Mouse (Mus musculus): ENCODE data around the gene P3h2. TPM values are rescaled to one million over a fixed set of nuclear protein-coding genes. Genes with fewer than 3 reads are reported as not detected.

Gene P3h2
- polyA plus RNA-seq, 2 experiments, result 8.4 to 14.6 TPM

- Histone ChIP-seq H3K36me3 (ENCODE audit: control insufficient read depth, insufficient read depth, low read length) (no peaks in the 10 kb centered on the region), H3K27ac (replicated peaks; ENCODE audit: low read depth, low read length) (no peak overlapping the region)
- 62% methylated on average over 10 of the region's 10 CpGs for WGBS
Measured at GRCm38 (mm10) chr16:26077246-26078099, 28.1 kb downstream of the P3h2 start.

DNA sequence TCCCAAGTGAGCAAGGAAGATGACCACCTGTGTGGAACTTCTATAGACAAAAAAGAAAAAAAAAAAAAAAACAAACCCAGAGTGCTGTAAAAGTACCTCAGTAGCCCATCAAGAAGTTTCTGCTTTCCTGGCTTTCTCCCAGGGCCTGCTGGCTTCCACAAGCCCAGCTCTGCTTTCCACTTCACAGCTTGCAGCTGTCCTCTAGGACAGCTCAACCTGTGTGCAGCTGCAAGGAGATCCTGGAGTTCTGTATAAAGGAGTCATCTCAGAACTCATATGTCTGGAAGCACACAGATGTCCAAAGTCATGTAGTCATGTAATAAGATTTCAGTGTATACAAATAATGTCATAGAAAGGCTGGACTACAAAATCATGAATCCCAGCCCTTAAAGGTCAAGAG lies 30.5 kb downstream of the P3h2 start:
- peaks cover 4% of the 10 kb centered on the region; the same call in 1 of the 2 replicates for H3K4me1 ChIP-seq (ENCODE audit: control insufficient read depth, insufficient read depth, low read length)
- no peak overlapping the region for H3K4me2 ChIP-seq (replicated peaks; ENCODE audit: low read depth, low read length, severe bottlenecking)
- H3K9ac ChIP-seq (ENCODE audit: low read depth, low read length, severe bottlenecking), result no peak overlapping the region
- no peaks in the 10 kb centered on the region for H3K27me3 ChIP-seq (ENCODE audit: control insufficient read depth, insufficient read depth, low read length)
- no peak overlapping the region for H3K4me3 ChIP-seq (replicated peaks; ENCODE audit: low read length)
- no peak for TF ChIP-seq POLR2A (IDR thresholded peaks at IDR 0.05; ENCODE audit: borderline replicate concordance, extremely low read depth, insufficient read depth, insufficient read length)
- DNase-seq (ENCODE audit: low spot score) (no peak), ATAC-seq (ENCODE audit: low FRiP score, low read depth) (no peak)
- no peaks in the 10 kb centered on the region for H3K36me3 ChIP-seq (ENCODE audit: control insufficient read depth, insufficient read depth, low read length)
- no peak overlapping the region for H3K27ac ChIP-seq (replicated peaks; ENCODE audit: low read depth, low read length)
- no peaks in the 10 kb centered on the region for H3K9me3 ChIP-seq (ENCODE audit: control insufficient read depth, low read length)

More at GRCm38 (mm10) chr16:26077246-26078099, 28.1 kb downstream of the P3h2 start:
- Histone ChIP-seq H3K9me3 (ENCODE audit: control insufficient read depth, low read length) (no peaks in the 10 kb centered on the region), H3K27me3 (ENCODE audit: control insufficient read depth, insufficient read depth, low read length) (no peaks in the 10 kb centered on the region), H3K4me3 (replicated peaks; ENCODE audit: low read length) (no peak overlapping the region), H3K4me2 (replicated peaks; ENCODE audit: low read depth, low read length, severe bottlenecking) (no peak overlapping the region), H3K9ac (ENCODE audit: low read depth, low read length, severe bottlenecking) (no peak overlapping the region), H3K4me1 (ENCODE audit: control insufficient read depth, insufficient read depth, low read length) (peaks cover 4% of the 10 kb centered on the region; the same call in 1 of the 2 replicates)
- ATAC-seq (ENCODE audit: low FRiP score, low read depth) (0 out of 2 replicates have a peak, but pooled peaks have one; percentile 44), DNase-seq (ENCODE audit: low spot score) (peak; percentile 21)
- TF ChIP-seq POLR2A (IDR thresholded peaks at IDR 0.05; ENCODE audit: borderline replicate concordance, extremely low read depth, insufficient read depth, insufficient read length), result no peak

- Histone ChIP-seq H3K4me1 (ENCODE audit: control insufficient read depth, insufficient read depth, low read length) (no peaks in the 10 kb centered on the region), H3K36me3 (ENCODE audit: control insufficient read depth, insufficient read depth, low read length) (no peaks in the 10 kb centered on the region), H3K4me2 (replicated peaks; ENCODE audit: low read depth, low read length, severe bottlenecking) (no peak overlapping the region), H3K4me3 (replicated peaks; ENCODE audit: low read length) (no peak overlapping the region), H3K9me3 (ENCODE audit: control insufficient read depth, low read length) (no peaks in the 10 kb centered on the region), H3K9ac (ENCODE audit: low read depth, low read length, severe bottlenecking) (no peak overlapping the region), H3K27me3 (ENCODE audit: control insufficient read depth, insufficient read depth, low read length) (no peaks in the 10 kb centered on the region), H3K27ac (replicated peaks; ENCODE audit: low read depth, low read length) (no peak overlapping the region)
- DNase-seq (ENCODE audit: low spot score), result no peak
- 85% methylated on average over 3 of the region's 3 CpGs for WGBS
- no peak for TF ChIP-seq POLR2A (IDR thresholded peaks at IDR 0.05; ENCODE audit: borderline replicate concordance, extremely low read depth, insufficient read depth, insufficient read length)
- no peak for ATAC-seq (ENCODE audit: low FRiP score, low read depth)
Measured at GRCm38 (mm10) chr16:26070376-26070775, 35.2 kb downstream of the P3h2 start.

- no peak for TF ChIP-seq POLR2A (IDR thresholded peaks at IDR 0.05; ENCODE audit: borderline replicate concordance, extremely low read depth, insufficient read depth, insufficient read length)
- Histone ChIP-seq H3K9me3 (ENCODE audit: control insufficient read depth, low read length) (no peaks in the 10 kb centered on the region), H3K9ac (ENCODE audit: low read depth, low read length, severe bottlenecking) (no peak overlapping the region), H3K4me1 (ENCODE audit: control insufficient read depth, insufficient read depth, low read length) (no peaks in the 10 kb centered on the region), H3K4me3 (replicated peaks; ENCODE audit: low read length) (no peak overlapping the region), H3K27ac (replicated peaks; ENCODE audit: low read depth, low read length) (no peak overlapping the region), H3K4me2 (replicated peaks; ENCODE audit: low read depth, low read length, severe bottlenecking) (no peak overlapping the region), H3K27me3 (ENCODE audit: control insufficient read depth, insufficient read depth, low read length) (no peaks in the 10 kb centered on the region), H3K36me3 (ENCODE audit: control insufficient read depth, insufficient read depth, low read length) (no peaks in the 10 kb centered on the region)
- WGBS, result 48% methylated on average over 6 of the region's 6 CpGs
- DNase-seq (ENCODE audit: low spot score) (no peak), ATAC-seq (ENCODE audit: low FRiP score, low read depth) (no peak)
Measured at GRCm38 (mm10) chr16:26065060-26065459, 40.5 kb downstream of the P3h2 start.

- H3K4me3 ChIP-seq (replicated peaks; ENCODE audit: low read length), result no peak overlapping the region
- no peaks in the 10 kb centered on the region for H3K4me1 ChIP-seq (ENCODE audit: control insufficient read depth, insufficient read depth, low read length)
- H3K9me3 ChIP-seq (ENCODE audit: control insufficient read depth, low read length), result no peaks in the 10 kb centered on the region
- DNase-seq (ENCODE audit: low spot score) (no peak), ATAC-seq (ENCODE audit: low FRiP score, low read depth) (no peak)
- no peak overlapping the region for H3K27ac ChIP-seq (replicated peaks; ENCODE audit: low read depth, low read length)
- no peaks in the 10 kb centered on the region for H3K36me3 ChIP-seq (ENCODE audit: control insufficient read depth, insufficient read depth, low read length)
- no peak for TF ChIP-seq POLR2A (IDR thresholded peaks at IDR 0.05; ENCODE audit: borderline replicate concordance, extremely low read depth, insufficient read depth, insufficient read length)
- 69% methylated on average over 5 of the region's 5 CpGs for WGBS
- no peaks in the 10 kb centered on the region for H3K27me3 ChIP-seq (ENCODE audit: control insufficient read depth, insufficient read depth, low read length)
- H3K4me2 ChIP-seq (replicated peaks; ENCODE audit: low read depth, low read length, severe bottlenecking), result no peak overlapping the region
- H3K9ac ChIP-seq (ENCODE audit: low read depth, low read length, severe bottlenecking), result no peak overlapping the region
Measured at GRCm38 (mm10) chr16:26060239-26061085, 45.1 kb downstream of the P3h2 start.

Measured in limb, embryonic 14.5 days (tissue).